Mouse (Mus musculus) stomach, postnatal 0 days (tissue): ENCODE data around the gene Cd81.

ENCODE experiments used
- CTCF ChIP-seq: IDR thresholded peaks from 2 replicates; pipeline ENCODE4 v1.5.1; 2016; ENCODE audit warnings: antibody characterized with exemption, low read depth, mild to moderate bottlenecking, moderate library complexity
- EP300 ChIP-seq: optimal IDR thresholded peaks from 2 replicates; pipeline ENCODE3; 2016; ENCODE audit warnings: antibody characterized with exemption

DNA sequence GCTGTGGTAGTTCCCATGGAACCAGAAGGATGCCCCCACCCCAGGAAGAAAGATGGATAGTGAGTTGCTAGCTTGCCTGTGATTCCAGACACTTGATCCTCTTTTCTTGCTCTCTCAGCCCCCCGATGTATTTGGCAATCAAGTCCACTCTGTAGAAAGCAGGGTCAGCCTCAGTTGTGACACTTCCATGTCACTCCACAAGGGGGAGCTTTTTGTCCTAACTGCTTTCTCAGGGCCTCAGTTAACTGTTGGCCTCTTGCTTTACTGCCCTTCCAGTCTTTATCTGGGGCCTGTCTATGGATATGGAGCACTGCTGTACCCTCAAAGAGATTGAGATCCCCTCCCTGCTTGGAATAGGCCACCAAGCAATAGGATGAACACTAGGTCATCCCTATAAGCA is 20.5 kb downstream of the Cd81 start:
- TF ChIP-seq CTCF (peak; percentile 83), EP300 (no peak)
